Mouse (Mus musculus) c-Kit-positive CD71-positive TER-119-positive erythroid progenitor cells, embryonic 14.5 days (primary cell): ENCODE measurements around the gene Hnrnph3.

Experiments
- DNase-seq: peaks from one replicate; pipeline ENCODE4 v3.0.0-alpha.2; 2013; ENCODE audit warnings: low spot score

Gene Hnrnph3

DNA sequence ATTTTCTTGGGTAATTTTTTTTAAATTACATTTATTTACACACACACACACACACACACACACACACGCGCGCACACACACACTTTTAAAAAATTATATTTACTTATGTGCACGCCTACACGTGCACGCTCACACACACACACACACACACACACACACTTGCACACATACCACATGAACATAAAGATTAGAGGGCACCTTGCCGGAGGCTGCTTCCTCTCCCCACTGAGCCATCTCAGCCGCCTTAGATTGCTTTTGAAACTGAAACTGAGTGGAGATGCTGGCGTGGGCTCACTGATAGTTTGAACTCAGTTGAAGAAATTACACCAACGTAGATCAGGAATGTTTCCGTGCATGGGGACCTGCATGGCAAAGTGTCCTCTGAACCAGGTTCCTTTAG lies 39.9 kb downstream of the Hnrnph3 start:
- no peak for DNase-seq

DNA sequence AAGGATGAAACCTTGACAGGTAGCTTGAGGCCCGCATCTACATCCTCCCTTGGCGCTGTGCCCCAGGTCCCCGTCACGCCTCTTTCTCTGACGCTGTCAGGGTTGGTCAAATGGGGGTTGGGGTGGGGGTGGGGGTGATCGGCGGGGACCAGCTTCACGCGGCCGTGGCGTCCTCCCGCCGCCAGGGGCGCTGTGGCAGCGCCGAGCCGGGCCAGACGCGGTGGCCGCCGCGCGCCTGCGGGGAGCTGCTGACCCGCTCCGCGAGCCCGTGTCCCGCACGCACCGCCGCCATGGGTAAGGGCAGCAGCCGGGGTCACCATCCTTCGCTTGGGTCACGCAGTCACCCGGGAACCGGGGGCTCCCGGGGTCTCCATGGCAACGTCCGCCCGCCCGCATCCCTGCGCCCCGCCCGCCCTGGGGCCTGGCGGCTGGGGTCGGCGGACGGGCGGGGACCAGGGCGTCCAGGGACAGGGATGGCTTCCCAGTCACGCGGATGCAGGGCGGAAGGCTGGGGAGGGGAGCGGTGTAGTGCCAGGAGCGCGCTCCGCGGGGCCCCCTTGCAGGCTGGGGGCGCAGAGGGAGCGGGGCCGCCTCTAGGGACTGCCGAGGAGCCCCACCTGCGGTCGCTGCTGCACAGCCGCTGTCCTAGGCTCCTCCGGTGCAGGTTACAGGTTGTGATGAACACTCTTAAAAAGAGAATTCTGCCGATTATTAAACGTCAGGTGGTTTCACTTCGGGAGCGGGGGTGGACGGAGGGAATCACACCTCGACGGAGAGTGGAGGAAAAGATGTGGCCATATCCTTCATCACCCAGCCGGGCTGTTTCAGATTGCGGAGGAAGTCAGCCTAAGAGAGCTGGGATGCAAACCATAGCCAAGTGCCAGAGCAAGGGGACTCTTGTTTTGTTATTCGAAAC lies 43.7 kb downstream of the Hnrnph3 start, which contains the start of gene Rufy2:
Rufy2 (plus strand) TSS at position 185 of the 916 bp plus-strand sequence.
- peak; percentile 52 for DNase-seq

DNA sequence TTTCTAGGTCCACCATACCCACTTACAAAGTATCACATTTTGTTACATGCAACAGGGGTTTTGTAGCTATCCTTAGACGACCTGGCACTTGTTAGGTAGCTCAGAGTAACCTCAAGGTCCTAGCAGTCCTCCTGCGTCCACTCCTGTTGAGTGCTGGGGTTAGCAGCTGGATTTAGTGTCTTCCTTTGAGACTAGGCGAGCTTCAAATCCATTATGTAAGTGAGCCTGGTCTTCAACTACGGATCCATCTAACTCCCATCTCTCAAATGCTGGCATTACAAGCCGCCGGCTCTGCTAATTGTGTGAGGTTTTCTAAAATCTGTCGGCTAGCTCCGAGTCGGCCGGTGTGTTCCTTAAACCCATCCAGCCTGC lies 44.4 kb downstream of the Hnrnph3 start:
- no peak for DNase-seq

DNA sequence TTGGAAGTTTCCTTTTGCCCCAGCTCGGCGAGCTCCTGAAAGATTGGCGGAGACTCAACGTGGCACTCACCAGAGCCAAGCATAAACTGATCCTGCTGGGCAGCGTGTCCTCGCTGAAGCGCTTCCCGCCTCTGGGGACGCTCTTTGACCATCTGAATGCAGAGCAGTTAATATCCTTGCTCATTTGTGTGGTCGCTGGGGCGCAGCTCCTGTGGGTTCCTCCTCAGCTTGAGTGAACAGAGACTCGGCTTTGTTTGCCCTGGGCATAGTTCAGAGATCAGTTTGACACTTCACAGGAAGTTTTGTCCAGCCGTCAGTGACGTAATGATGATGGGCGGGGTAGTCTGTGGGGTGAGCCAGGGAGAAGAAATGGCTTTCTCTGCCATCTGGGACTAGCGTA lies 52.2 kb downstream of the Hnrnph3 start:
- DNase-seq: no peak

DNA sequence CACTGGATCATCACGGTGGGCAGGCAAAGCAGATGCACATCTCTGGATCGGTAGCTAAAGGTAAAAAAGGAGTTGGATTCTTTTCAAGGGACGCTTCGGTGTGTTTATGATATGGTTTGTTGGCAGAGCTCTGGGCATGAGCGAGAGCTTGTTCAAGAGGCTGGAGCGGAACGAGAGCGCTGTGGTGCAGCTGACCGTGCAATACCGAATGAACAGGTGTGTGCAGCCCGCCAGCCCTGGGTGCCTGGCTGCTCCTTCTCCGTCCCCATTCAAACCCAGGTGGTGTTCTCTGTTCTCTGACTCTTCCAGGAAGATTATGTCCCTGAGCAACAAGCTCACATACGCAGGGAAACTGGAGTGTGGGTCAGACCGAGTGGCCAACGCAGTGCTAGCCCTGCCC lies 57.7 kb downstream of the Hnrnph3 start:
- DNase-seq: no peak

DNA sequence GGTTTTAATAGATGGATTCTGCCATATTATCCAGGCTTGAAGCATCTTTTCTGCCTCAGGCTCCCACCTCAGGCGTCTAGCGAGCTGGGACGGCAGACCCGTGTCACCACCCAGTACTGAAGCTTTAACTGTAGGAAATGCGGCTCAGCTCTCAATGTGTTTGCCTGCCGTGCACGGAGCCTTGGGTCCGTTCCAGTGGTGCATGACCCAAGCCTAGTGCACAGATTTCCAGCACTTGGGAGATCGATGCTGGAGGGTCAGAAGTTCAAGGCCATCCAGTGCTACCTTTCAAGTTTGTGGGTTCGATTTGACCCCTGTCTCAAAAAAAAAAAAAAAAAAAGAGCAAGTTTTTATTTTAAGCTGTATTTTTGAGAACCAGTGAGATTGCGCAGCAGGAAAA lies 58.2 kb downstream of the Hnrnph3 start:
- no peak for DNase-seq
